ENCODE assay signal across 8 mouse cellular contexts in the genomic region with DNA sequence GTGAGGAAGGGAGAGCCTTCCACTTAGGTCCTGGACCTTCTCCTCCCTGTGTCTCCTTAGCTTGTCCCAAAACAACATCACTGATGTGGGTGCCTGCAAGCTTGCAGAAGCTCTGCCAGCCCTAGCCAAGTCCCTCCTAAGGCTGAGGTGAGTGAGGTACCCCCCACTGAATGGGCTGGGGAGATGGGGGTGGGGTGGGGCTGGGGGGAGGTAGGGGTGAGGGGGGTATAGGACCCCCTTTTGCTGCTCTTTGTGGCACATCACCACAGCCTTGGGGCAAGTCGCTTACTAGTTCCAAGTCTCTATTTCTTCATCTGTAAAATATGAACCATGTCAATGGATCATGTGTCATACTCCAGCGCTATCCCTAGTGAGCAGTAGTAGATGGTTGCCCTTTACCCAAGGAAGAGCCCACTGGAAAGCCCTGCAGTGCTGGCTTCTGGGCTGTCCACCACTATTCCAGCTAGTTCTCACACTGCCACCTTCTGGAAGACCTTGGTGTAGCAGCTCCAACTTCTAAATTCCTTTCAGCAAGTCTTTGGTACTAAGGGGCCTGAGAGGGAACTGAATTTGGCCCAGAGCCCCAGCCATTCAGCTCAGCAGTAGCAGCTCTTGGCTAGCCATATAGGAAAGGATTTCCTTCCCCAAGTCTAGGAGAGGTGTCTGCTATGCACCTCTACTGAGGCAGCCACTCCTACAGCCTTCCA. TPM values are rescaled to one million over a fixed set of nuclear protein-coding genes. Genes with fewer than 3 reads are reported as not detected.
DNase-seq lines count a peak whose midpoint lies in the region; ATAC-seq and TF ChIP-seq lines count a peak whose summit lies in the region.

No protein-coding gene starts in this region.

- no peak overlapping the region for H3K27ac ChIP-seq in embryonic facial prominence, embryonic 11.5 days (replicated peaks; ENCODE audit: low read depth, low read length)
- no peak overlapping the region for H3K27ac ChIP-seq in heart, embryonic 10.5 days
- H3K27ac ChIP-seq in kidney, embryonic 14.5 days (ENCODE audit: low read depth, low read length): no peak overlapping the region
- H3K27ac ChIP-seq in liver, embryonic 11.5 days (ENCODE audit: low read depth, low read length): no peak overlapping the region
- no peak overlapping the region for H3K27ac ChIP-seq in neural tube, embryonic 12.5 days

- H3K9me3 ChIP-seq in embryonic facial prominence, embryonic 11.5 days (replicated peaks; ENCODE audit: control insufficient read depth, low read length): no peaks in the 10 kb centered on the region
- no peaks in the 10 kb centered on the region for H3K9me3 ChIP-seq in heart, embryonic 10.5 days
- H3K9me3 ChIP-seq in kidney, embryonic 14.5 days (ENCODE audit: control insufficient read depth, low read length): no peaks in the 10 kb centered on the region
- H3K9me3 ChIP-seq in liver, embryonic 11.5 days (ENCODE audit: control insufficient read depth, low read length): no peaks in the 10 kb centered on the region
- H3K9me3 ChIP-seq in neural tube, embryonic 12.5 days: no peaks in the 10 kb centered on the region

- no peaks in the 10 kb centered on the region for H3K79me3 ChIP-seq in C2C12 (ENCODE audit: low read depth)

- no peak overlapping the region for H3K4me2 ChIP-seq in embryonic facial prominence, embryonic 11.5 days (ENCODE audit: low read depth, low read length)
- H3K4me2 ChIP-seq in kidney, embryonic 14.5 days (replicated peaks; ENCODE audit: low read depth, low read length): no peak overlapping the region
- H3K4me2 ChIP-seq in liver, embryonic 11.5 days: no peak overlapping the region
- no peak overlapping the region for H3K4me2 ChIP-seq in neural tube, embryonic 12.5 days (replicated peaks)

- TF ChIP-seq CTCF in C2C12 (IDR thresholded peaks at IDR 0.05; ENCODE audit: control insufficient read depth, insufficient read depth, insufficient read length): peak; percentile 44

- peak; percentile 85 for DNase-seq in adrenal gland, postnatal 10 days
- peak; percentile 90 for DNase-seq in embryonic facial prominence, embryonic 11.5 days (ENCODE audit: low spot score)
- peak; percentile 84 for DNase-seq in heart, embryonic 10.5 days (ENCODE audit: low spot score)
- DNase-seq in liver, embryonic 11.5 days (ENCODE audit: low spot score): peak; percentile 60
- peak; percentile 89 for DNase-seq in testis, postnatal 10 days (ENCODE audit: low spot score)

- no peak overlapping the region for H3ac ChIP-seq in C2C12 (ENCODE audit: control insufficient read depth, insufficient read length, low read depth)

- H3K9ac ChIP-seq in embryonic facial prominence, embryonic 11.5 days (replicated peaks; ENCODE audit: low read length): no peak overlapping the region
- H3K9ac ChIP-seq in kidney, embryonic 14.5 days (ENCODE audit: low read depth, low read length): no peak overlapping the region
- H3K9ac ChIP-seq in liver, embryonic 11.5 days (ENCODE audit: low read depth, low read length): no peak overlapping the region
- no peak overlapping the region for H3K9ac ChIP-seq in neural tube, embryonic 12.5 days

- no peaks in the 10 kb centered on the region for H3K27me3 ChIP-seq in C2C12 (ENCODE audit: control insufficient read depth, insufficient read depth, insufficient read length)
- no peaks in the 10 kb centered on the region for H3K27me3 ChIP-seq in embryonic facial prominence, embryonic 11.5 days (ENCODE audit: control insufficient read depth, insufficient read depth, low read length)
- no peaks in the 10 kb centered on the region for H3K27me3 ChIP-seq in heart, embryonic 10.5 days (ENCODE audit: insufficient read depth, poor library complexity, severe bottlenecking)
- H3K27me3 ChIP-seq in kidney, embryonic 14.5 days (ENCODE audit: control insufficient read depth, insufficient read depth, low read length): no peaks in the 10 kb centered on the region
- no peaks in the 10 kb centered on the region for H3K27me3 ChIP-seq in liver, embryonic 11.5 days (replicated peaks; ENCODE audit: control insufficient read depth, insufficient read depth, low read length)
- H3K27me3 ChIP-seq in neural tube, embryonic 12.5 days (replicated peaks): no peaks in the 10 kb centered on the region

- no peaks in the 10 kb centered on the region for H3K4me1 ChIP-seq in embryonic facial prominence, embryonic 11.5 days (ENCODE audit: control insufficient read depth, insufficient read depth, low read length)
- peaks cover 10% of the 10 kb centered on the region for H3K4me1 ChIP-seq in heart, embryonic 10.5 days
- peaks cover 6% of the 10 kb centered on the region; the same call in 1 of the 2 replicates for H3K4me1 ChIP-seq in kidney, embryonic 14.5 days (ENCODE audit: control insufficient read depth, insufficient read depth, low read length)
- H3K4me1 ChIP-seq in liver, embryonic 11.5 days (replicated peaks; ENCODE audit: control insufficient read depth, insufficient read depth, low read length): no peaks in the 10 kb centered on the region
- no peaks in the 10 kb centered on the region for H3K4me1 ChIP-seq in neural tube, embryonic 12.5 days

- peak; percentile 64; the same call in 1 of the 2 replicates for ATAC-seq in embryonic facial prominence, embryonic 11.5 days (replicated peaks; ENCODE audit: insufficient number of reproducible peaks, low FRiP score, low TSS enrichment, low read depth)
- ATAC-seq in kidney, embryonic 14.5 days (ENCODE audit: low FRiP score, low TSS enrichment): peak; percentile 73; the same call in 1 of the 2 replicates
- ATAC-seq in liver, embryonic 11.5 days (replicated peaks; ENCODE audit: low FRiP score): no peak; the same call in 1 of the 2 replicates
- peak; percentile 64; the same call in 1 of the 2 replicates for ATAC-seq in neural tube, embryonic 12.5 days (ENCODE audit: low FRiP score, low read depth)

- no peaks in the 10 kb centered on the region for H3K79me2 ChIP-seq in C2C12 (ENCODE audit: control insufficient read depth, insufficient read depth)

- 22% methylated on average over 2 of the region's 2 CpGs for WGBS in embryonic facial prominence, embryonic 11.5 days
- 48% methylated on average over 2 of the region's 2 CpGs for WGBS in heart, embryonic 10.5 days
- 33% methylated on average over 2 of the region's 2 CpGs for WGBS in kidney, embryonic 14.5 days
- 40% methylated on average over 2 of the region's 2 CpGs for WGBS in liver, embryonic 11.5 days
- 48% methylated on average over 2 of the region's 2 CpGs for WGBS in neural tube, embryonic 12.5 days

- H3K36me3 ChIP-seq in C2C12 (ENCODE audit: control insufficient read depth, insufficient read depth): no peaks in the 10 kb centered on the region
- H3K36me3 ChIP-seq in embryonic facial prominence, embryonic 11.5 days (replicated peaks; ENCODE audit: control insufficient read depth, insufficient read depth, low read depth, low read length): no peaks in the 10 kb centered on the region
- H3K36me3 ChIP-seq in heart, embryonic 10.5 days: no peaks in the 10 kb centered on the region
- H3K36me3 ChIP-seq in kidney, embryonic 14.5 days (ENCODE audit: control insufficient read depth, insufficient read depth, low read length): no peaks in the 10 kb centered on the region
- no peaks in the 10 kb centered on the region for H3K36me3 ChIP-seq in liver, embryonic 11.5 days (ENCODE audit: control insufficient read depth, insufficient read depth, low read length)
- no peaks in the 10 kb centered on the region for H3K36me3 ChIP-seq in neural tube, embryonic 12.5 days

- no peak overlapping the region for H3K4me3 ChIP-seq in C2C12 (ENCODE audit: insufficient read depth, poor library complexity, severe bottlenecking)
- H3K4me3 ChIP-seq in embryonic facial prominence, embryonic 11.5 days (ENCODE audit: low read depth, low read length): no peak overlapping the region
- H3K4me3 ChIP-seq in heart, embryonic 10.5 days: no peak overlapping the region
- H3K4me3 ChIP-seq in kidney, embryonic 14.5 days (ENCODE audit: low read length): no peak overlapping the region
- no peak overlapping the region for H3K4me3 ChIP-seq in liver, embryonic 11.5 days (ENCODE audit: low read depth, low read length)
- no peak overlapping the region for H3K4me3 ChIP-seq in neural tube, embryonic 12.5 days

TF ChIP-seq in C2C12, 6 proteins besides CTCF, POLR2A, EP300 and RAD21:
- TF ChIP-seq CEBPB (IDR thresholded peaks at IDR 0.05; ENCODE audit: low read depth) (no peak), MAX (IDR thresholded peaks at IDR 0.05) (no peak), MYOG (IDR thresholded peaks at IDR 0.05; ENCODE audit: control insufficient read depth, extremely low read depth, insufficient read length) (no peak)
TF ChIP-seq in C2C12: peak in this region for 0.

RNA-seq across cellular contexts. Expression of gene Dexi, which starts 21.8 kb away (rescaled TPM):
- 17.1 TPM for polyA plus RNA-seq in C2C12 (2012; fragmentation: generic; extraction: Trizol)
- total RNA-seq in adrenal gland, postnatal 10 days (2021): 10 to 100 TPM; 16.3 to 18.0 TPM
- polyA plus RNA-seq in embryonic facial prominence, embryonic 11.5 days (2014; fragmentation: Nextera tagmentation; extraction: Ambion mirVana): 24.0 and 29.1 TPM in 2 replicates
- 11.9 and 13.8 TPM in 2 replicates for polyA plus RNA-seq in heart, embryonic 10.5 days (2016; fragmentation: Nextera tagmentation; extraction: Ambion mirVana)
- polyA plus RNA-seq in kidney, embryonic 14.5 days (2014; fragmentation: Nextera tagmentation; extraction: Ambion mirVana): 27.4 and 32.5 TPM in 2 replicates
- 8.7 and 9.6 TPM in 2 replicates for polyA plus RNA-seq in liver, embryonic 11.5 days (2014; fragmentation: Nextera tagmentation; extraction: Ambion mirVana)
- polyA plus RNA-seq in neural tube, embryonic 12.5 days (2016; fragmentation: Nextera tagmentation; extraction: Ambion mirVana): 26.7 and 27.9 TPM in 2 replicates

RNA-seq across cellular contexts. Expression of gene Clec16a, which starts 24.1 kb away (rescaled TPM):
- 10.0 TPM for polyA plus RNA-seq in C2C12 (2012; fragmentation: generic; extraction: Trizol)
- 10 to 100 TPM; 35.0 to 35.7 TPM for total RNA-seq in adrenal gland, postnatal 10 days (2021)
- 32.1 and 37.3 TPM in 2 replicates for polyA plus RNA-seq in embryonic facial prominence, embryonic 11.5 days (2014; fragmentation: Nextera tagmentation; extraction: Ambion mirVana)
- polyA plus RNA-seq in heart, embryonic 10.5 days (2016; fragmentation: Nextera tagmentation; extraction: Ambion mirVana): 24.5 and 27.3 TPM in 2 replicates
- polyA plus RNA-seq in kidney, embryonic 14.5 days (2014; fragmentation: Nextera tagmentation; extraction: Ambion mirVana): 38.4 and 46.3 TPM in 2 replicates
- 25.6 and 27.4 TPM in 2 replicates for polyA plus RNA-seq in liver, embryonic 11.5 days (2014; fragmentation: Nextera tagmentation; extraction: Ambion mirVana)
- polyA plus RNA-seq in neural tube, embryonic 12.5 days (2016; fragmentation: Nextera tagmentation; extraction: Ambion mirVana): 57.2 TPM in 2 replicates

RNA-seq across cellular contexts. Expression of gene Ciita, which starts 41.2 kb away (rescaled TPM):
- polyA plus RNA-seq in C2C12 (2012; fragmentation: generic; extraction: Trizol): not detected
- total RNA-seq in adrenal gland, postnatal 10 days (2021): 1 to 10 TPM; 1.6 to 2.8 TPM
- 0.13 and 0.14 TPM in 2 replicates for polyA plus RNA-seq in embryonic facial prominence, embryonic 11.5 days (2014; fragmentation: Nextera tagmentation; extraction: Ambion mirVana)
- 0.05 and 0.27 TPM in 2 replicates for polyA plus RNA-seq in heart, embryonic 10.5 days (2016; fragmentation: Nextera tagmentation; extraction: Ambion mirVana)
- 0.31 and 1.4 TPM in 2 replicates for polyA plus RNA-seq in kidney, embryonic 14.5 days (2014; fragmentation: Nextera tagmentation; extraction: Ambion mirVana)
- polyA plus RNA-seq in liver, embryonic 11.5 days (2014; fragmentation: Nextera tagmentation; extraction: Ambion mirVana): 0.05 and 0.14 TPM in 2 replicates
- polyA plus RNA-seq in neural tube, embryonic 12.5 days (2016; fragmentation: Nextera tagmentation; extraction: Ambion mirVana): 0.33 and 0.45 TPM in 2 replicates
